Mouse (Mus musculus): ENCODE measurements around the gene Arl15. TPM values are rescaled to one million over a fixed set of nuclear protein-coding genes. Genes with fewer than 3 reads are reported as not detected.

The Arl15 gene
- polyA plus RNA-seq, 1 experiment, result 10.1 TPM

- no peak for TF ChIP-seq POLR2A (IDR thresholded peaks at IDR 0.05; ENCODE audit: borderline replicate concordance, low read depth, low read length)
- no peak for TF ChIP-seq CTCF (IDR thresholded peaks at IDR 0.05; ENCODE audit: low read depth, low read length)
- H3K4me1 ChIP-seq (ENCODE audit: control insufficient read depth, insufficient read depth, low read length), result no peaks in the 10 kb centered on the region
- H3K4me3 ChIP-seq (ENCODE audit: insufficient read depth, low read length), result no peak overlapping the region
- H3K27ac ChIP-seq (ENCODE audit: insufficient read depth, low read depth, low read length), result no peak overlapping the region
Observed at GRCm38 (mm10) chr13:114189441-114189840, 395.1 kb downstream of the Arl15 start.

DNA sequence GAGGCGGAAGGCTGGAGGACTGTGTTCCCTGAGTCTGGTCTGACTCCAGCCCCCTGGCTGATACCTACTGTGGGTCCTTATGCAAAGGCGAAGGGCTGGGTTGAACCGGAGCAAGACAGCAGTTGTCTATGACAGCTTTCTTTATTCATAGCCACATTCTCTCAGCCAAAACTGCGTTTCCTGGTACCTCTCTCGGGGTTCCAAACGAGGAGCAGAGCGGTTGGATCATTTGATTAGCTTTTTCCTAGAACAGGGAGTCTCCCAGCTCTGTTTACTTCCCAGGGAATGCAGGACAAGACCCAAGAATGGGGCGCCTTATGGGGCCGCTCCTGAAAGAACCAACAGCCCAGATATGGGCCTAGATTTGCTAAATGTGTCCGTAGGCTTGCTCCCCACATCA is 396.6 kb downstream of the Arl15 start:
- Histone ChIP-seq H3K4me1 (ENCODE audit: control insufficient read depth, insufficient read depth, low read length) (no peaks in the 10 kb centered on the region), H3K4me3 (ENCODE audit: insufficient read depth, low read length) (no peak overlapping the region), H3K27ac (ENCODE audit: insufficient read depth, low read depth, low read length) (no peak overlapping the region)
- no peak for TF ChIP-seq CTCF (IDR thresholded peaks at IDR 0.05; ENCODE audit: low read depth, low read length)
- TF ChIP-seq POLR2A (IDR thresholded peaks at IDR 0.05; ENCODE audit: borderline replicate concordance, low read depth, low read length), result no peak

DNA sequence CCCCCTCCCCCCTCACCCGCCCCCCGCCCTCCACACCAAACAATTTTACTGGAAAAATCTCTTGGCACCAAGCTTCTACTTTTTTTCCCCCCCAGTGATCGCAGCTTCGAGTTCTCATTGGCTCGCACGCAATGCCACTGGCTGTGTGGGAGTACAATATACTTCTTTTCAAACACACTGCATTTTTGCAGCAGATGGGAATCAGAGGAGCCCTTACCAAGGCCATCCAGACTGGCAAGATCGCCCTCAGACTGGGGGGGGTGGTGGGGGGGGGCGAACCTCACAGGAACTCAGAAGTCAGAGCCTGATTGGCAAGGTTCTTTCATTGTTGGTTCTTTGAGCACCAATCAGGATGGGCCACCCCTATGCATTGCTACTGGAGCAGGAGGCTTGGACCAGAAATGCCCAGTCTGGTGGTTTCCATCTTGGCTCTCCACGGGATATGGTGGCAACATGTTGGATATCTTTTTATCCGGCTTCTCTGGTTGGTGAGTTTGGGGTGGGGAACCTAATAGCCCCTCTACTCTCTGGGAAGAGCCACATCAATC is 404.0 kb downstream of the Arl15 start:
- TF ChIP-seq POLR2A (IDR thresholded peaks at IDR 0.05; ENCODE audit: borderline replicate concordance, low read depth, low read length) (no peak), CTCF (IDR thresholded peaks at IDR 0.05; ENCODE audit: low read depth, low read length) (no peak)
- Histone ChIP-seq H3K4me3 (ENCODE audit: insufficient read depth, low read length) (no peak overlapping the region), H3K4me1 (ENCODE audit: control insufficient read depth, insufficient read depth, low read length) (no peaks in the 10 kb centered on the region), H3K27ac (ENCODE audit: insufficient read depth, low read depth, low read length) (no peak overlapping the region)

DNA sequence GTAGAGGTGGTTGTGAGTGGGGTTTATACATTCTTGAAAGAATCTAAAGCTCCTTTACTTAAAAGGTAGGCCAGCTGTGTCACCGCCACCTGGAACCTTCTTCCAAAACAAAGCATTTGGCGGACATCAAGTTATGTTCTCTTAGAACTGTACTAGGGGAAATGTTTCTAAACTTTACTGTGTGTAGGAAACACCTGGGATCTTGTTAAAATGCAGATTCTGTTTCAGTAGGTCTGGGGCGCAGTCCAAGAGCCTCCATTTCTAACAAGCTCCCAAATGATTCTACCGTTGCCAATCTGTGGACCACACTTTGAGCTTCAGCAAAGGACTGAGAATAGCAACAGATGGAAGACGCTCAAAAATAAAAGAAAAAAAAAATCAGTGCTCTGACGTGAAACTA is 405.4 kb downstream of the Arl15 start:
- Histone ChIP-seq H3K4me1 (ENCODE audit: control insufficient read depth, insufficient read depth, low read length) (no peaks in the 10 kb centered on the region), H3K27ac (ENCODE audit: insufficient read depth, low read depth, low read length) (no peak overlapping the region), H3K4me3 (ENCODE audit: insufficient read depth, low read length) (no peak overlapping the region)
- TF ChIP-seq POLR2A (IDR thresholded peaks at IDR 0.05; ENCODE audit: borderline replicate concordance, low read depth, low read length) (no peak), CTCF (IDR thresholded peaks at IDR 0.05; ENCODE audit: low read depth, low read length) (no peak)

GRCm38 (mm10) chr13:114200545-114200944 is 406.2 kb downstream of the Arl15 start:
- H3K27ac ChIP-seq (ENCODE audit: insufficient read depth, low read depth, low read length), result no peak overlapping the region
- no peaks in the 10 kb centered on the region for H3K4me1 ChIP-seq (ENCODE audit: control insufficient read depth, insufficient read depth, low read length)
- H3K4me3 ChIP-seq (ENCODE audit: insufficient read depth, low read length), result no peak overlapping the region
- TF ChIP-seq CTCF (IDR thresholded peaks at IDR 0.05; ENCODE audit: low read depth, low read length), result no peak
- no peak for TF ChIP-seq POLR2A (IDR thresholded peaks at IDR 0.05; ENCODE audit: borderline replicate concordance, low read depth, low read length)

DNA sequence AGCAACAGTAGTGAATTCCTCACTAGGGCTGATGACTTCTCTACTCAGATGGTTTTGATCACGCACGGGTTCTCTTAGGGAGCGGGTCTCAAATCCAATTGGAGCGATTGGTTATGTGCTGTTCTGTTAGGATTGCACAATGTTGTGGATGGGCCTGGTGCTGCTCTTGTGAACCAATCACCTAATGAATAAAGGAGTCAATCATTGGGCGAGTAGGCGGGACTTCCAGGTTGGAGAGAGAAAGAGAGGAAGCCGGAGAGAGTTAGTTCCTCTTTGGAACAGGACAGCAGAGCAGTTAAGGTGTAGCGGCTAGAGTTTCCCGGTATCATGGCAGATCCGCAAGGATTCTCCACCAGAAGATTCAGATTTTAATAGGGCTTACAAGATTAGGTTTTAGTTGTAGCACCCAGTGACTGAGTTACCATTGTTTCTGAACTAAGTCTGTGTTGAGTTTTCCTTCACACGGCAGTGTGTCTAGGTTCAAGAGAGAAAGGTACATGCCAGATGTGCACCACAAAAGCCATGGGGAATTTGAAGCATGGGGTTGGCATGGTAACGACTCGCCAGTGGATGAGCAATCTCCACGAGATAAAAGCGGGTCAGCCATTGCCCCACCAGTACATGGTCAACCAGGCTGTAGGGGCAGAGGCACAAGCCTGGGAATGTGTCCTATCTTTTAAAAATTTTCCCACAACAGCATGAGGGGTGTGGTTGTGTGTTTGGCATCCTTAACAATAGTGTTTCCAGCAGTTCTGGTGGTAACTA is 408.7 kb downstream of the Arl15 start:
- TF ChIP-seq CTCF (IDR thresholded peaks at IDR 0.05; ENCODE audit: low read depth, low read length) (no peak), POLR2A (IDR thresholded peaks at IDR 0.05; ENCODE audit: borderline replicate concordance, low read depth, low read length) (no peak)
- no peak overlapping the region for H3K27ac ChIP-seq (ENCODE audit: insufficient read depth, low read depth, low read length)
- no peak overlapping the region for H3K4me3 ChIP-seq (ENCODE audit: insufficient read depth, low read length)
- no peaks in the 10 kb centered on the region for H3K4me1 ChIP-seq (ENCODE audit: control insufficient read depth, insufficient read depth, low read length)

Other genes starting within 250 kb of the Arl15 start
- 27.1 and 29.8 TPM in 2 replicates for gene Snx18, start 175.9 kb upstream of the Arl15 start, polyA plus RNA-seq (2012; ENCODE audit: insufficient read depth, insufficient read length, missing spikeins)
- not detected in 2 replicates for gene Hspb3, start 130.8 kb upstream of the Arl15 start, polyA plus RNA-seq (2012; ENCODE audit: insufficient read depth, insufficient read length, missing spikeins)